Mouse (Mus musculus): ENCODE measurements around the gene Proser3.

Proser3 gene

DNA sequence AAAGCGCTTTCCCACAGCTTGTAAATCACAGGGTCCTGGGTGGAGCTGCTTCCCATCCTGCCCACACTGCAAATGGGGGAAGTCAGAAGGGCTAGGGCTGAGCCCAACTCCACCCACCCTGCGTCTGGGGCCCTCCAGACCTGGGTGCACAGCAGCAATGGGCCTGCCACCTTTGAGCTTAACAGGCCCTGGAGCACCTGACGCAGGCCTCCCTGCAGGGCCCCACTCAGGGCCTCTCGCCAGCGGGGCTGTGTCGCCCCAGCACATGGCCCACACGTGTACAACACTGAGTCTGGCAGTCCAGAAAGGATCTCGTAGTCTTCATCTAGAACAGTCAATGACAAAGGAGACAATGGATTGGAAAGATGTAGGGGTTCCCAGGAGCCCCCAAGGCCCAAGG is 27.9 kb upstream of the Proser3 start:
- DNase-seq (ENCODE audit: low spot score in 2 of 2): no peak

DNA sequence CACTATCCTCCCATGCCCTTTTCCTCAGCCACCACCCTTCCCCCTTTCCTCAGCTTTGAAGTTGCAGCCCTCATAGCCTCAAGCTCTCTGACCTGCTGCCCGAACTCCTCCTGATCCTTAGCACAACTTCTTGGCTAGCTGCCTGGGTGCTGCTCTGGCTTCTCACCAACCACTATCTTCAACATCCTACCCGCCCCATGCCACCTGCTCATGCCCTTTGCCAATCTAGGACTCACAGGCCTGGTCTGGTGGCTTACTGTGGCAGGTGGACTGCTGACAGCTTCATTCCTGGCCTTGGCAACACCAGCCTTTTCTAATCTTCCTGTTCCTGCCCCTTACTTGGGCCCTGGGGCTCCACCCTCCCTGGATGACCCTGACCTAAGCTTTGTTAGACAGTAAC is 20.9 kb upstream of the Proser3 start:
- no peak for DNase-seq (ENCODE audit: low spot score in 2 of 2)

GRCm38 (mm10) chr7:30572389-30572788 is 20.3 kb upstream of the Proser3 start:
- DNase-seq (ENCODE audit: low spot score in 2 of 2): no peak

GRCm38 (mm10) chr7:30567555-30567954 is 15.5 kb upstream of the Proser3 start:
- DNase-seq (ENCODE audit: low spot score in 2 of 2): no peak

DNA sequence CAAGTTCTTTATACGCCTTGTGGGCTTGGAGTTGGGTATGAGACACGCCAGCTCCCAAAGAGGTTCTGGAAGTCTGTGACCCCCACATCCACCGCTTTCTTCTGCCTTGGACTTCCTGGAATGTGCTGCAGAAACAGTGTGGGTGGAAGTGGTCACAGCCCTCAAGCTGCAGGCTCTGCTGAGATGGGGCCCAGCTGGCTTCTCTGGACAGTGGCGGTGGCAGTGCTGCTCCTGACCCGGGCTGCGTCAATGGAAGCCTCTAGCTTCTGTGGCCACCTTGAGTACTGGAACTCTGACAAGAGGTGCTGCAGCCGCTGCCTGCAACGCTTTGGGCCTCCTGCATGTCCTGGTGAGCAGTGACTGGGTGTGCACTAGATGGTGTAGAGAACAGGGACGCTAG is 13.9 kb upstream of the Proser3 start:
- no peak for DNase-seq (ENCODE audit: low spot score in 2 of 2)

DNA sequence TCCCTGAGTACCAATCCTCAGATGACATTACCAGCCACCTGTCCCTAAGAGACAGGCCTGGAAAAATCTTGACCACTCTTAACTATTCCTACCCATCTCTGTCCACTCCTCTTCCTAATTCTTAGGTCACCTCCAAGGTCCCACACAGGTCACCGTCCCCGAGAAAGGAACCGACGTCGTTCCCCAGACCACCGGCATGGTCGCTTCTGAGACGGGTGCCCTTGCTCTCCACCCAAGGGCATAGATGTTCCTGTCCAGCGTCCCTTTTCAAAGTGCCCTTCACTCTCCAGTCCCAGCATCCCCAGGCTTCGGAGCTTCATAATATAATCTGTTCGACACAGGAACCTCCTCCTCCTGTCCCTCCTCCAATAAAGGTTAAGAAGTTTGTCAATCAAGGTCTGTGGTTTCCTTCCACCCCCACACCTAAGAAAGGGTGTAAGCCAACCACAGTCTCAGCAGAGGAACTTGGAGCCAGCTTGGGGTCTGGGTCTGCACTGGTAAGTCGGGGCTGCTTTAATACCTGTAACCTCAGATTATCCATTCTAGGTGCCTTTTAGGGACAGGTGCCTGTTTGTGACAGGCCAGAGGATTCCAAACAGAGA is 13.0 kb upstream of the Proser3 start, which contains the start of gene Igflr1:
TSS of gene Igflr1 (plus strand) at position 458 of the 602 bp plus-strand sequence.
- no peak for DNase-seq (ENCODE audit: low spot score in 2 of 2)

GRCm38 (mm10) chr7:30563906-30564280 is 11.8 kb upstream of the Proser3 start:
- DNase-seq (ENCODE audit: low spot score in 2 of 2): no peak

GRCm38 (mm10) chr7:30563117-30563905 is 11.2 kb upstream of the Proser3 start, which contains the start of the genes U2af1l4, Gm49396 and Psenen:
Gene U2af1l4 (plus strand): TSS chr7:30563301.
Gene Gm49396 (plus strand): TSS chr7:30563344.
Gene Psenen (minus strand): TSS chr7:30563627.
- DNase-seq (ENCODE audit: low spot score in 2 of 2): peak; percentile 87 to 96

DNA sequence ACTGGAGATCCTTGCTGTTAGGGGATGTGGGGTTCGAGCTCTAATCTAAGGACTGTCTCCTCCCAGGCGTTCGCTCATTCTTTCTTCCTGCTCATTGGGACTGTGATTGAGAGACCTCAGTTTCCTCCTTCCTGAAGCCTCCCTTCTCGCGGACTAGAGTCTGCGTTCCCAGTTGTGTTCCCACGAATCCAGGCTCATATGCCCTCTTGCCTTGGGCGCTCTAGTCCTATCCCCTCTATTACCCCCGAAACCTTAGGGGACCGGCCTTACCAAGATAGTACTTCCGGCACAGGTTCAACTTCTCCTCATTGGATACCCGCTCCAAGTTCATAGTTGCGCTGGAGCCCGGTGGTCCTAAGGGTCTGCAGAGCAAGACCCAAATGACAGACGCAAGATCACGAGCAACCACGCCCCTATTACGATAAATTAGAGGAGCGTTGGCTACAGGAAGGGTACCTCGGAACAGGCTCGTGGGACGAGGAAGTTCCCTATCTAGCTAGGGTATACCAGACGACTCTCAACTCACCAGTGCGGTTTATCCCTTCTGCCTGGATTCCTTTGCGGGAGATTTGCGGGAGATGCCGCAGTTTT is 10.5 kb upstream of the Proser3 start:
- DNase-seq (ENCODE audit: low spot score in 2 of 2): peak in 1 of 2 experiments; percentile 42

- DNase-seq (ENCODE audit: low spot score in 2 of 2): no peak
Observed at GRCm38 (mm10) chr7:30560296-30560695, 8.2 kb upstream of the Proser3 start.

GRCm38 (mm10) chr7:30559443-30559954 is 7.4 kb upstream of the Proser3 start, which contains the start of gene Lin37:
Gene Lin37 (minus strand): TSS chr7:30559838.
- DNase-seq (ENCODE audit: low spot score in 2 of 2): peak; percentile 92 to 97

GRCm38 (mm10) chr7:30558656-30559442 is 6.8 kb upstream of the Proser3 start:
- no peak for DNase-seq (ENCODE audit: low spot score in 2 of 2)

DNA sequence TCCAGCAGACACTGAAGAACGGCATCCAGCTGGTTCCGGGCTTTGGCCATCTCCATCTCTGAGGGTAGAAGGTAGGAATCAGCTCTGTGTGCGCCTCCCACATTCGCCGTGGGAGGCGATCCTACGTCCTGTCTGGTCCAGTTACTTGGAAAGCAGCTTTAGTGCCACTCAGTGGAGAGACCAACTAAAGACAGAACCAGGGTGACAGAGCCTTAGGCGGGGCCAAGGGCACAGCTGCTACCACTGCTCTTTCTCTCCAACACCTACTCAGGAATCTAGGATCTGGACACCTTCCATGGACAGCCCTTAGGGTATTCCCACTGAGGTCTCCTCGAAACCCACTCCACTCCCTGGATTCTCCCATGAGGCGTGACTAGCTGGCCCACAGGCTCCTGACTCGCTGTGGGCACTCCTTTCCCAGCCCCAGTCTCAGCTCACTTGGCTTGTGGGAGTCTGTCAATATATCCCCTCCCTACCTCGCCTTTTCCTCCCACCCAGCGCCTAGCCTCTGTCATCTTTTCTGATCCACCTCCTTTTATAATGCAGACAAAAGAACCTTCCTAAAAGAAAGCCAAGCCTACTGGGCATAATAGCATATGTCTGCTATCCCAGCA is 5.9 kb upstream of the Proser3 start:
- no peak for DNase-seq (ENCODE audit: low spot score in 2 of 2)

DNA sequence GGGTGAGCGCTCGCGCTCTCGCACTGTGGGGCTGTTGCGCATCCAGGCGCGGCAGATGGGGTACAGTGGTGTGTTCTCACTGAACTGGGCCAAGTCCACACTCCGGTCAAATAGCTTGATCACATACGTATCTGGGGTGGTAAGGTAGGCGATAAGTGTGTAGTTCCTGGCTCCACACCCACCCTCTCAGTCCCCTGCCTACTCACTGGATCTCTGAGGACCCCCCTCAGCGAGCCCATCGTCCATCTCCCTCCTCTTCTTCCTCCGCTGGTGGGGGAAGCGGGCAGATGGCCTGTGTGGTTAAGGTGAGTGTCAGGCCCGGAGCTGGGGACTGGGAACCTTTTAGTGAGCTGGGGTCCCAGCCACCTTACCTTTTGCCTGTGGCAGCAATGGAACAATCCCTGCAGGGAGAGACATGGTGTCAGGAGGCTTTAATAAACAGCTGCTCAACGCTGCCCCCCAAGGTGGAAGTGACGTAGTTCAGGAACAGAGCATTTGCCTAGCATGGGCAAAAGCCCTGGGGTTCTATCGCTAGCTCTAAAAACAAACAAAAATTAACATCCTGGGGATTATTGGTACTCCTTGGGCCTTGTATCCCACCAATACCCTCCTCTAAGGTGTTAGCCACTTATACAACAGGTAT is 4.9 kb upstream of the Proser3 start:
- no peak for DNase-seq (ENCODE audit: low spot score in 2 of 2)

GRCm38 (mm10) chr7:30553810-30554584 is 1.9 kb upstream of the Proser3 start:
- no peak for DNase-seq (ENCODE audit: low spot score in 2 of 2)

DNA sequence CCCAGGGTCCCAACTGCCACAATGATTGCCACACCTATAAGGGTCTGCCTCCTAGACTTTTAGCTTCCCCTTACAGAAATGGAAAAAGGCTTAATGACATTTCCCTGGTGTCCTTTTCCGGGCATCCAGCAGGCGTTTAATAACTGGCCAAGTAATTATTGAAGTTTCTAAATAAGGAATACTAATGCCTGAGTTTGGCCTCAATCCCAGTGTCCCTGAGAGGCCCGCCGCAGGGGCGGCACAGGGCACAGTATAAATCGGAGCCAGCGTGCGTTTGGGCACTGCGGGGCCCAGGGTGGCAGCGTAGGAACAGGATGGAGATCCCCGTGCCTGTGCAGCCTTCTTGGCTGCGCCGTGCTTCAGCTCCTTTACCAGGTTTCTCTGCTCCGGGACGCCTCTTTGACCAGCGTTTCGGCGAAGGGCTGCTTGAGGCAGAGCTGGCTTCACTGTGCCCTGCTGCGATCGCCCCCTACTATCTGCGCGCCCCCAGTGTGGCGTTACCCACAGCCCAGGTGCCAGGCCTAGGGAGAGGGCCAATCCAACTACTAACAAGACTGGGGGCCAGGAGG is 1.0 kb upstream of the Proser3 start:
- DNase-seq (ENCODE audit: low spot score in 2 of 2): peak; percentile 15 to 24

GRCm38 (mm10) chr7:30551445-30552101 is 526 bp downstream of the Proser3 start:
- no peak for DNase-seq (ENCODE audit: low spot score in 2 of 2)

- no peak for DNase-seq (ENCODE audit: low spot score in 2 of 2)
Observed at GRCm38 (mm10) chr7:30550603-30551002, 1.5 kb downstream of the Proser3 start.

- no peak for DNase-seq (ENCODE audit: low spot score in 2 of 2)
Observed at GRCm38 (mm10) chr7:30549880-30550279, 2.2 kb downstream of the Proser3 start.

Data from urinary bladder, postnatal 36 days (tissue).